ENCODE assay signal across 9 mouse cellular contexts in genomic region chr1:25504313-25504712, GRCm38 (mm10).
DNase-seq lines count a peak whose midpoint lies in the region; ATAC-seq and TF ChIP-seq lines count a peak whose summit lies in the region.
"Had no signal": no experiment of that assay in that cellular context is flagged by ENCODE, and none has a peak within 500 bp of the region (broad histone marks: within the 10 kb centered on the region; RNA-seq: fewer than 3 reads in every experiment).

No protein-coding gene starts in this region.

- WGBS in embryonic facial prominence, embryonic 14.5 days = 18% methylated on average over 4 of the region's 4 CpGs
- WGBS in olfactory bulb, adult 2 months = 6% methylated on average over 4 of the region's 4 CpGs

- no peak overlapping the region for H3K4me2 ChIP-seq in embryonic facial prominence, embryonic 14.5 days (ENCODE audit: low read depth, low read length)
- H3K4me2 ChIP-seq: liver, embryonic 13.5 days had no signal

- H3K9ac ChIP-seq in embryonic facial prominence, embryonic 14.5 days (ENCODE audit: low read depth, low read length) = no peak overlapping the region
- H3K9ac ChIP-seq: liver, embryonic 13.5 days had no signal

- no peak overlapping the region for H3K4me3 ChIP-seq in embryonic facial prominence, embryonic 14.5 days (ENCODE audit: low read depth, low read length)
- no peak overlapping the region for H3K4me3 ChIP-seq in olfactory bulb, adult 2 months (ENCODE audit: insufficient read depth, low read depth, low read length)
- H3K4me3 ChIP-seq: liver, embryonic 13.5 days had no signal

- DNase-seq in embryonic facial prominence, embryonic 14.5 days (ENCODE audit: low spot score) = peak; percentile 67
- peak; percentile 59 to 75 for DNase-seq in frontal cortex, adult 2 months (ENCODE audit: extremely low spot score in 1 of 2, low spot score in 1 of 2)
- DNase-seq in left cerebral cortex, adult 11 months (ENCODE audit: low spot score) = peak; percentile 44
- no peak for DNase-seq in urinary bladder, adult 18-20 months (ENCODE audit: low spot score in 2 of 2)
- DNase-seq: liver, embryonic 13.5 days had no signal

- TF ChIP-seq CTCF in olfactory bulb, adult 2 months (IDR thresholded peaks at IDR 0.05; ENCODE audit: insufficient read depth, low read depth, low read length) = 0 out of 2 replicates have a peak, but pooled peaks have one; percentile 16

- H3K27ac ChIP-seq in embryonic facial prominence, embryonic 14.5 days (replicated peaks; ENCODE audit: low read depth, low read length) = no peak overlapping the region
- H3K27ac ChIP-seq in olfactory bulb, adult 2 months (ENCODE audit: insufficient read depth, low read depth, low read length) = no peak overlapping the region
- H3K27ac ChIP-seq: liver, embryonic 13.5 days had no signal

- no peak for TF ChIP-seq POLR2A in olfactory bulb, adult 2 months (IDR thresholded peaks at IDR 0.05; ENCODE audit: insufficient read depth, low read depth, low read length)

- no peak for ATAC-seq in embryonic facial prominence, embryonic 14.5 days (ENCODE audit: low read depth)
- ATAC-seq in granulocyte monocyte progenitor cell, adult 5-6 weeks (replicated peaks; ENCODE audit: poor library complexity, severe bottlenecking) = no peak
- no peak for ATAC-seq in cerebellum, adult (ENCODE audit: insufficient number of reproducible peaks, low FRiP score, low TSS enrichment)
- ATAC-seq: Patski had no signal

- no peaks in the 10 kb centered on the region for H3K4me1 ChIP-seq in embryonic facial prominence, embryonic 14.5 days (ENCODE audit: control insufficient read depth, insufficient read depth, low read length)
- H3K4me1 ChIP-seq in olfactory bulb, adult 2 months (ENCODE audit: control insufficient read depth, insufficient read depth, low read length) = 0 out of 2 replicates have a peak, but pooled peaks cover 2% of the 10 kb centered on the region
- H3K4me1 ChIP-seq: liver, embryonic 13.5 days had no signal

- H3K9me3 ChIP-seq in embryonic facial prominence, embryonic 14.5 days (ENCODE audit: control insufficient read depth, low read length) = no peaks in the 10 kb centered on the region
- H3K9me3 ChIP-seq: liver, embryonic 13.5 days had no signal

- H3K27me3 ChIP-seq in embryonic facial prominence, embryonic 14.5 days (replicated peaks; ENCODE audit: control insufficient read depth, insufficient read depth, low read length) = no peaks in the 10 kb centered on the region
- H3K27me3 ChIP-seq: liver, embryonic 13.5 days; Patski had no signal

- H3K36me3 ChIP-seq in embryonic facial prominence, embryonic 14.5 days (ENCODE audit: control insufficient read depth, insufficient read depth, low read length) = no peaks in the 10 kb centered on the region
- H3K36me3 ChIP-seq: liver, embryonic 13.5 days had no signal

Comparison
In these comparisons a context has a peak if more than half of its experiments do, and no peak if none do; other contexts are left out.
1. DNase-seq: peak in embryonic facial prominence, embryonic 14.5 days (single experiment), frontal cortex, adult 2 months (2 of 2) and left cerebral cortex, adult 11 months (single experiment); none in urinary bladder, adult 18-20 months (0 of 2).